Mouse (Mus musculus): Measurements from ENCODE around the gene Ip6k3. TPM values are rescaled to one million over a fixed set of nuclear protein-coding genes. Genes with fewer than 3 reads are reported as not detected.

Ip6k3 gene
- total and polyA plus RNA-seq, 2 experiments = not detected

DNA sequence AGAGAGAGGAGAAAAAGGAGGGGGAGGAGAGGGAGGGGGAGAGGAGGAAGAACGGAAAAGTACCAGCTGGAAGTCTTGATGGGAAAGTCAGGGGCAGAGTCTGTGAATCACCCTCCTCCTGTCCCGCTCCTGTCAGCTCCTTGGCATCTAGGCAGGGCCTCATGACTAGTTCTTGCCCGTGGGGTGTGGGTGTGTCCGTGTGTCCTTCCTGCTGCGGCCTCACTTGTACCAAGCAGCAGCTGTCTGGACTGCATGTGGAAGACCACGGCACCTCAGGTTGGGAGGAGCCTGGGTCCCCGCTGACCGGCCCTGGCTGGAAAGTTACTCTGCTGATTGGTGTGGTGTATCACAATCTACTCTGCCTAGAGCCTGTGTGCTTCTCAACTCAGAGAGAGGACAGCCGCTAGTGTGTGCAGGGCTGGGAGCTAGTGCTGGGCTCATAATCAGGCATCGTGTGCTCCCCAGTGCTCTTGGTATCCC lies 25.6 kb downstream of the Ip6k3 start:
- H3K27ac ChIP-seq (replicated peaks; ENCODE audit: insufficient read depth, low read depth, low read length) = no peak overlapping the region
- no peak overlapping the region for H3K4me3 ChIP-seq (ENCODE audit: insufficient read depth, low read depth, low read length)
- H3K27me3 ChIP-seq (ENCODE audit: control insufficient read depth, insufficient read depth, low read length) = no peaks in the 10 kb centered on the region
- H3K4me1 ChIP-seq (ENCODE audit: control insufficient read depth, insufficient read depth, low read length) = no peaks in the 10 kb centered on the region
- TF ChIP-seq POLR2A (IDR thresholded peaks at IDR 0.05; ENCODE audit: extremely low read depth, insufficient read depth, low read length) (no peak), CTCF (IDR thresholded peaks at IDR 0.05; ENCODE audit: low read depth, low read length) (no peak)
- 77% methylated on average over 10 of the region's 10 CpGs for WGBS
- no peak for DNase-seq (ENCODE audit: extremely low read depth, low read depth, low spot score)
- H3K9ac ChIP-seq (ENCODE audit: low read depth, low read length) = no peak overlapping the region
- no peaks in the 10 kb centered on the region for H3K79me2 ChIP-seq (ENCODE audit: control insufficient read depth, insufficient read depth, low read length)
- no peaks in the 10 kb centered on the region for H3K36me3 ChIP-seq (ENCODE audit: control insufficient read depth, insufficient read depth, low read length)

DNA sequence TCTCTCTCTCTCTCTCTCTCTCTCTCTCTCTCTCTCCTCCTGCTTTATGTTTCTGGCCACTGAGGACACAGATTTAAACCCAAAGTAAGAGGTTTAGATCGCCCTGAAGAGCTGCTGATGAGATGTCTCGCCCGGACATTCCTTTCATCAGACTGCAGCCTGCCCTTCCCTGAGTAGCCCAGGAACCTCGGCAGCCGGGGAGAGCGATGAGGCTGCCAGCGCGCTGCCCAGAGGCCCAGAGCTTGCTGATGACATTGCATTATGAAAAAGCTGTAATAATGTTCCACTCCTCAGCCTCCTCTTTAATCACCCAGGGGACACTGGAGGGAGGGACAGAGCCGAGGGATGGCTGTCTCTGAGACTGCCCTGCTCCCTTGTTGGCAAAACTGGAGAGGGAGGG lies 27.3 kb downstream of the Ip6k3 start:
- 75% methylated on average over 9 of the region's 9 CpGs for WGBS
- no peak for DNase-seq (ENCODE audit: extremely low read depth, low read depth, low spot score)
- H3K4me3 ChIP-seq (ENCODE audit: insufficient read depth, low read depth, low read length) = no peak overlapping the region
- TF ChIP-seq CTCF (IDR thresholded peaks at IDR 0.05; ENCODE audit: low read depth, low read length) (no peak), POLR2A (IDR thresholded peaks at IDR 0.05; ENCODE audit: extremely low read depth, insufficient read depth, low read length) (no peak)
- H3K79me2 ChIP-seq (ENCODE audit: control insufficient read depth, insufficient read depth, low read length) = no peaks in the 10 kb centered on the region
- no peaks in the 10 kb centered on the region for H3K27me3 ChIP-seq (ENCODE audit: control insufficient read depth, insufficient read depth, low read length)
- no peaks in the 10 kb centered on the region for H3K36me3 ChIP-seq (ENCODE audit: control insufficient read depth, insufficient read depth, low read length)
- no peak overlapping the region for H3K27ac ChIP-seq (replicated peaks; ENCODE audit: insufficient read depth, low read depth, low read length)
- no peak overlapping the region for H3K9ac ChIP-seq (ENCODE audit: low read depth, low read length)
- no peaks in the 10 kb centered on the region for H3K4me1 ChIP-seq (ENCODE audit: control insufficient read depth, insufficient read depth, low read length)

DNA sequence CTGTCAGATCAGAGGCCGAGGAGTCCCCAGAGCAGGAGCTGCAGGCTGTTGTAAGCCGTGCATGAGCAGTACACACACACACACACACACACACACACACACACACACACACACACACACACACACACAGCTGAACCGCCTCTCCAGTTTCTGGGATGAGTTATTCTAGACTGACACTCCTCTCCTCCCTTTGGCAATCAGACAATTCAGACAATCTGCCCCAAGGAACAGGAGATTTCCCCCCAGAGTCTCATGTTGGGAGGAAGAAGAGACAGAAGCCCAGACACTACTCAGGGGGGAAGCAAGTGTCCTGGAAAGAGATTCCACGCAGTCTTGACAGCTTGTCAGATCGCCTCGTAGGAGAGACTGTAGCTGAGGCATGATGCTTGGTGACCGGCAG lies 28.3 kb downstream of the Ip6k3 start:
- no peak overlapping the region for H3K27ac ChIP-seq (replicated peaks; ENCODE audit: insufficient read depth, low read depth, low read length)
- no peaks in the 10 kb centered on the region for H3K4me1 ChIP-seq (ENCODE audit: control insufficient read depth, insufficient read depth, low read length)
- no peak overlapping the region for H3K4me3 ChIP-seq (ENCODE audit: insufficient read depth, low read depth, low read length)
- no peak overlapping the region for H3K9ac ChIP-seq (ENCODE audit: low read depth, low read length)
- no peaks in the 10 kb centered on the region for H3K27me3 ChIP-seq (ENCODE audit: control insufficient read depth, insufficient read depth, low read length)
- H3K79me2 ChIP-seq (ENCODE audit: control insufficient read depth, insufficient read depth, low read length) = no peaks in the 10 kb centered on the region
- no peak for DNase-seq (ENCODE audit: extremely low read depth, low read depth, low spot score)
- TF ChIP-seq POLR2A (IDR thresholded peaks at IDR 0.05; ENCODE audit: extremely low read depth, insufficient read depth, low read length) (no peak), CTCF (IDR thresholded peaks at IDR 0.05; ENCODE audit: low read depth, low read length) (no peak)
- no peaks in the 10 kb centered on the region for H3K36me3 ChIP-seq (ENCODE audit: control insufficient read depth, insufficient read depth, low read length)
- 73% methylated on average over 7 of the region's 7 CpGs for WGBS

DNA sequence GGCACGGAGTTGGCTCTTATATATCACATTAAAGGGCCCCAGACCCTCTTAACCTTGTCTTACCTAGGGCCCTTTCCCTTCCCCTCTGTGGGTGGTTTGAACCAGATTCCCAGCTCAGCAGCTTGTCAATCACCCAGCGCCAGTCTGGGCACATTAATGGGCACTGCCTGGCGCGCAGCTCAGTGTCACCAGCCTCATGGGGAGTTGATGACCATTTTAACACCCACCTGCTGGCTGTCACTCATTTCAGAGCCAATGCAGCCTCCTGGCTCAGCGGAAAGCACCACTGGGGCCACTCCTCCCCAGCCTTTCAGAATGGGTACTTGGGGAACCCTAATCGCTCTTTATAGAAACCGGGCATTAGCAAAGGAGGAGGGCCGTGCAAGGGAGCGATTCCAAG lies 29.2 kb downstream of the Ip6k3 start:
- no peak for TF ChIP-seq POLR2A (IDR thresholded peaks at IDR 0.05; ENCODE audit: extremely low read depth, insufficient read depth, low read length)
- no peak for TF ChIP-seq CTCF (IDR thresholded peaks at IDR 0.05; ENCODE audit: low read depth, low read length)
- H3K4me3 ChIP-seq (ENCODE audit: insufficient read depth, low read depth, low read length) = no peak overlapping the region
- 88% methylated on average over 9 of the region's 9 CpGs for WGBS
- H3K79me2 ChIP-seq (ENCODE audit: control insufficient read depth, insufficient read depth, low read length) = peaks cover 2% of the 10 kb centered on the region
- no peak overlapping the region for H3K27ac ChIP-seq (replicated peaks; ENCODE audit: insufficient read depth, low read depth, low read length)
- no peaks in the 10 kb centered on the region for H3K27me3 ChIP-seq (ENCODE audit: control insufficient read depth, insufficient read depth, low read length)
- H3K4me1 ChIP-seq (ENCODE audit: control insufficient read depth, insufficient read depth, low read length) = peaks cover 3% of the 10 kb centered on the region
- no peaks in the 10 kb centered on the region for H3K36me3 ChIP-seq (ENCODE audit: control insufficient read depth, insufficient read depth, low read length)
- no peak for DNase-seq (ENCODE audit: extremely low read depth, low read depth, low spot score)
- no peak overlapping the region for H3K9ac ChIP-seq (ENCODE audit: low read depth, low read length)

DNA sequence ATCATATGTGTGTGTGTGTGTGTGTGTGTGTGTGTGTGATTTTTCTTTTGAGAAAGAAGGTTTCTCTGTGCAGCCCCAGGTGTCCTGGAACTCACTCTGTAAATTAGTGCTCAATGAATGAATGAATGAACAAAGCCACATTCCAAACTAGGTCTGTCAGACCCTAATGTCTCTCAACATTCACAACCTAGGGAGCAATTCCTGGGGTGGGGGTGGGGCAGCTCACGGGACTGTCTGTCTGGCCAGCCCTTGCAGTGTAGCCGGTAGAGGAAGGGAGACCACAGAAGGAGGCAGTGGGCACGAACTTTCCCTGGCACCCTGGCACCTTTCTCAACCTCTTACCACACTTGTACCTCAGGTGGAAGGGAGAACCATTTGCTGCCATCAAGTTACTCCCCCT lies 32.9 kb downstream of the Ip6k3 start:
- TF ChIP-seq CTCF (IDR thresholded peaks at IDR 0.05; ENCODE audit: low read depth, low read length) (no peak), POLR2A (IDR thresholded peaks at IDR 0.05; ENCODE audit: extremely low read depth, insufficient read depth, low read length) (no peak)
- no peak for DNase-seq (ENCODE audit: extremely low read depth, low read depth, low spot score)
- Histone ChIP-seq H3K36me3 (ENCODE audit: control insufficient read depth, insufficient read depth, low read length) (no peaks in the 10 kb centered on the region), H3K79me2 (ENCODE audit: control insufficient read depth, insufficient read depth, low read length) (peaks cover 12% of the 10 kb centered on the region), H3K4me1 (ENCODE audit: control insufficient read depth, insufficient read depth, low read length) (peaks cover 6% of the 10 kb centered on the region), H3K27ac (replicated peaks; ENCODE audit: insufficient read depth, low read depth, low read length) (no peak overlapping the region), H3K9ac (ENCODE audit: low read depth, low read length) (no peak overlapping the region), H3K4me3 (ENCODE audit: insufficient read depth, low read depth, low read length) (no peak overlapping the region), H3K27me3 (ENCODE audit: control insufficient read depth, insufficient read depth, low read length) (no peaks in the 10 kb centered on the region)
- WGBS = 33% methylated on average over 3 of the region's 3 CpGs

GRCm38 (mm10) chr17:27134187-27134586 lies 33.4 kb downstream of the Ip6k3 start:
- WGBS = 22% methylated on average over 9 of the region's 9 CpGs
- TF ChIP-seq CTCF (IDR thresholded peaks at IDR 0.05; ENCODE audit: low read depth, low read length) = no peak
- no peak for TF ChIP-seq POLR2A (IDR thresholded peaks at IDR 0.05; ENCODE audit: extremely low read depth, insufficient read depth, low read length)
- H3K9ac ChIP-seq (ENCODE audit: low read depth, low read length) = peak overlapping the region; percentile 23; the same call in 1 of the 2 replicates
- no peak overlapping the region for H3K27ac ChIP-seq (replicated peaks; ENCODE audit: insufficient read depth, low read depth, low read length)
- H3K36me3 ChIP-seq (ENCODE audit: control insufficient read depth, insufficient read depth, low read length) = no peaks in the 10 kb centered on the region
- H3K4me1 ChIP-seq (ENCODE audit: control insufficient read depth, insufficient read depth, low read length) = peaks cover 6% of the 10 kb centered on the region
- H3K4me3 ChIP-seq (ENCODE audit: insufficient read depth, low read depth, low read length) = peak overlapping the region; percentile 91
- H3K27me3 ChIP-seq (ENCODE audit: control insufficient read depth, insufficient read depth, low read length) = no peaks in the 10 kb centered on the region
- no peak for DNase-seq (ENCODE audit: extremely low read depth, low read depth, low spot score)
- peaks cover 15% of the 10 kb centered on the region for H3K79me2 ChIP-seq (ENCODE audit: control insufficient read depth, insufficient read depth, low read length)
